Mouse (Mus musculus): ENCODE measurements at regions not wholly inside any gene's neighbourhood (a gene's known extent, or its start where the extent isn't known, plus 50 kb on each side); places are given as distances from the start of the nearest gene placed in this dataset.

- no peak for DNase-seq
These were observed 188.5 kb downstream of the Emx2 start for GRCm38 (mm10) chr19:59646656-59647055.

- DNase-seq: no peak
These were observed 191.2 kb downstream of the Emx2 start for GRCm38 (mm10) chr19:59649421-59649820.

DNA sequence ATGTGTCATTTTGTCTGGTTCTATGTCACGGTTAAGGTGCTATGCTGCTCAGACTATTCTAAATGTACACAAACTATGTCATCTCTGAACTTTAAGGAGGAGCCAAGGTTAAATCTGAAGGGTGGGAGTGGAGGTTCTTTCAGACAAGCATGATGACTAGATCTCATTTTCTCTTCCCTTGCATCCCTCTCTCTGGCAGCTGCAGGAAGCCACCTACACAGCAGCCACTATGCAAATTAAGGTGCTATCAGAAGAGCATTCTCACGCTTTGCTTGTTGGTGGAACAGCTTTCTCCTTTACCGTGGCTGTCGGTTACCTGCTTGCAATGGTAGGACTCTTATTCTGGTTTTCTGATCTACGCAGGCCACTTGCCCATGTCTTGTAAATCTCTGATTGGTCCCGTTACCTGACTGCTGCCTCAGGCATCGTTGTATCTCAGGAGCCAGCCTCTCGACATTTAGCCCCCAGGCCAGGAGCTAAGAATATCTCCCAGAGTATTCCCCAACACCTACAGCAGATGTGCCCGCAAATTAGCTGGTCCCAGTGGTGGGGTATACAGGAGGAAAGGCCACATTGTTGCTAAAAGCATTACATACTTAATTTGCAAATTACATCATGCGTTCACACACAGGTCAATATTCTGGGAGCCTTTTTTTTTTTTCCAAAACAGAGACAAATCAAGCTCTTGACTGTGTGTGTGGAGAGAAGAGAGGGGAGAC, 192.6 kb downstream of the Emx2 start:
- DNase-seq: no peak

DNA sequence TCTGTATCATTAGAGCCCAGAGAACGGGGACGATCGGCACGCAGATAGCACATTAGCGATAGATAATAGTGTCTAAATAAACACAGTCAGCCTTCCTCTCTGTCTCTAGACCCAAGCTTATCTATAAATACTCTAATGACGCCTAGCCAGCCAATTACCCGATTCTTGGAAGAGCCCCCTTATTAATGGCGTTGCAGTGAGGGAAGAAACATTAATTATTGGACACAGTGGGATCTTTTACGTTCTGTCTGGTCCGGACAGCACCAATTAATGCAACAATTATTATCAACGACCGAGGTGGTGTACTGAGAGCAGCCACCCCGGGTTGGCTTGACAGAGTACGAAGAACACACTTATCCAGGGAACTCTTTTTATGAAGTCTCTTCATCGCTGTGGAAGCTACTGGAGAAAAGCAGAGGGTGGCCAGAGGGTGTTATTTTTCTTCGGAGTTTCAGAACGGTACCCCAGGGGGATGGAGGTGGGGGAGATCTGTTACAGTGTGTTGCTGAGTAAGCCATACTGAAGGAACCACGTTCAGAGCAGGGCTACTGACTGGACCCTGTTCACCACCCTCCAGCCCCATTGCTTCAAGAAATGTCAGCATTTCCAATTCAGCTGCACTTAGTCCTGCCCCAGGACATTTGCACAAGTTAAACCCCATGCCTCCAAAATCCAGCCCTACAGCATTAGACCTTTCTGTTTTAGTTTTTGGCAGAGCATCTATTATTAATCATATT, 195.6 kb downstream of the Emx2 start:
- no peak for DNase-seq

GRCm38 (mm10) chr19:59655321-59655720, 197.1 kb downstream of the Emx2 start:
- no peak for DNase-seq

DNA sequence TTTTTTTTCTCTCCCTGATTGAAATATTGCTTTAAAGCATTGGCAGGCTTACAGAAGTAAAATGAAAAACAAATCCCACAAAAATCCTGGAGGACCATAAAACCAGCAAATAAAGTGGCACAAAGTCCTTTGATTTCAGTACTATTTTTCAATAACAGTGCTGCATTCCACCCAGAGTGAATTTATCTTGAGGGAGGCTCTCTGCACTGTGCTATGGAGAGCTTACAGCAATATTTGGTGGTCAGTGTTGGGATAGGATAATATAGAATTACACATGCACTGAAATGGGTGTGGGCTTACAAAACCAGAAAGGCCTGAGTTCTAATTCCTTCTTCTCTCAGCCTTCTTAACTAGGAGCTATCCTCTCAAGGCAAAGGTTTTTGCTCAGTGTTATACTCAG, 211.6 kb downstream of the Emx2 start:
- no peak for DNase-seq

DNA sequence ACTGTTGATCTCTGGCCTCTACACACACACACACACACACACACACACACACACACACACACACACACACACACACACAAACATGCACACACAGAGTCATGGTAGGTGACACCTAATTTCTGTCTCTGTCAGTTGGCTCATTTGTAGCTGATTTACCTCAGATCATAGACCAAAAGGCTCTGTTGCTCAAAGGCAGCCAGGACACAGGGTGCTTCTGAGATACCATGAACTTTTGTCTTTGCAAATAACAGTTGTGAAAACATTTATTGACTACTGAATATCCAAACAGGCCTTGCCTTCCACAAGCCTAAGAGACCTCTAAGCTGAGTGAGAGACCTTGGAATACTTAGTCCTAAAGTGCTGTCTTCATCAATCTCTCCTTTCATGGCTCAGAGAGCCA, 215.4 kb downstream of the Emx2 start:
- no peak for DNase-seq

DNA sequence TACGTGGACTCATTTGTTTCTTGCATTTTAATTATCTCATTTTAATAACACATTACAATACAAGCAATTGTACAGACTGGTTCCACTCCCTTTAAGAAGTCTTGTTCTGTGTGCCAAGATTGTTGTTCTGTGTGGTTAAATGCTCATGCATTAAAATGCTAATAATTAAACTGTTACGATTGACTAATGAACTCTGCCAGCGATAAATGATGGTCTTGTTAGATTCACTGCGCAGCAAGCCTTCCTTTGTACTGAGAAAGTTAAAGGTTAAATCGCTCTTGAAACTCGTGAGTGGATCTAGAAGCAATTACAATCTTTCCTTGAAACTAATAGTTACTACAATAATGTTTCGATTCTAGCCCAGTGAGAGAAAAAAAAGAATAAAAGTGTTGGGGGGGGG, 221.0 kb downstream of the Emx2 start:
- DNase-seq: no peak

GRCm38 (mm10) chr19:59680356-59680755, 222.2 kb downstream of the Emx2 start:
- DNase-seq: no peak

GRCm38 (mm10) chr19:59684292-59684691, 226.1 kb downstream of the Emx2 start:
- no peak for DNase-seq

- no peak for DNase-seq
These were observed 227.9 kb downstream of the Emx2 start for GRCm38 (mm10) chr19:59685826-59686717.

DNA sequence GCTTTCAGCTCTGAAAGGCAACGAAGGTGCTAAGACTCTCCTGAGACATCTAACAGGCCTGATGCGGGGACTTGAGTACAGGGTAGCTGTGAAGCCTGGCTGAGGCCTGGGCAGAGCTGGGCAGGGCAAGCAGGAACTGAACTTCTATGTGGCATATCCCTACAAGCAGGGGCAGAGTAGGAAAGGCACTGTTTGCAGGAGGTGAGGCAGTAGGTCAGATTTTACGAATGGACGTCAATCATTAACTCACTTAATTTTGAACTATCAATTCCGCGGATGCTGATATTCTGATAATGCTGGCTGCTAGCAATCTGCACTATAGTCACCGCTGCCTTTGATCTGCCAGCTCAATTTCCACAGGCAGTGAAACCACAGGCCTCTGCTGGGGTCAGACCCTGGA, 229.0 kb downstream of the Emx2 start:
- no peak for DNase-seq

GRCm38 (mm10) chr19:59687681-59688080, 229.5 kb downstream of the Emx2 start:
- DNase-seq: no peak

DNA sequence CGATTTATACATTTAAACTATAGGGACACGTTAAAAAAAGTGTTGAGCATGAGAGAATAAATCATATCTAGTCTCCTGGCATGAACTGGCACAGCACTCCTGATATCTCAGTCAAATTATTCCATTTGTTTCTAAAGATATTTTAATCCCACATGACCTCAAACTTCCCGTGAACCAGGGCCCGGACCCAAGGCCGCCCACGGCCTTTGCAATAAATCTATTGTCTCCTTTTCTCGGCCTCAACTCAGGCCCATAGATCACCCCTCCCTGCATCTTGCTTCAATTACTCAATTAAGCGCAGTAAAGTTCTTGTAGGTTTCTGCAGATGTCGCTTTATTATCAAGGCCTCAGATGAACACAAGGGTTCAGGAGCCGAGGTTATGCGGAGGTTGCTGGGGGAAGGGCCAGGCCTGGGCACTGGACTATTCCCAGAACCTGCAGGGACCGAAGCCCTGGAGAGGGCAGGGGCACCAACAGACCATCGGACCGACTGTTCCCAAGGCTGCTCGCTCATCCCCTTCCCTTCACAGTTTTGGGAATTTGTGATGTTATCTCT, 233.4 kb downstream of the Emx2 start:
- peak; percentile 30 for DNase-seq

DNA sequence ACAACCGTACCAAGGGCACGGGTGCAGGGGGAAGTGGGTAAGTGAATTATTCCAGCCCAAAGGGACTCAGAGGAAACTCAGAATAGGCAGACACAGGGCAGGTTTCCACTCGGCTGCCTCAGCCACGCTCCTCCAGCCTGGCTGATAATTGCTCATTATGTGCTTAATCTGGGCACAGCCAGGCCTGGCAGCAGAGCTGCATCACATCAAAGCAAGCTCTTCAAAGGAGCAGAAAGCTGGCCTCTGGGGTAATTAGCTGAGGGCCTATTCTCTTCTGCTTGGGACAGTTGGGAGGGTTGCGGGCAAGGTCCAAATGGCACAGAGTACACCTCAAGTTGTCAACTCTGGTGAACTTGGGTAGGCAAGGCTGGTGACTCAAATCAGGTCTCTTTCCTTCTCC, 239.5 kb downstream of the Emx2 start:
- peak; percentile 5 for DNase-seq

- DNase-seq: no peak
These were observed 242.0 kb downstream of the Emx2 start for GRCm38 (mm10) chr19:59700187-59700586.

DNA sequence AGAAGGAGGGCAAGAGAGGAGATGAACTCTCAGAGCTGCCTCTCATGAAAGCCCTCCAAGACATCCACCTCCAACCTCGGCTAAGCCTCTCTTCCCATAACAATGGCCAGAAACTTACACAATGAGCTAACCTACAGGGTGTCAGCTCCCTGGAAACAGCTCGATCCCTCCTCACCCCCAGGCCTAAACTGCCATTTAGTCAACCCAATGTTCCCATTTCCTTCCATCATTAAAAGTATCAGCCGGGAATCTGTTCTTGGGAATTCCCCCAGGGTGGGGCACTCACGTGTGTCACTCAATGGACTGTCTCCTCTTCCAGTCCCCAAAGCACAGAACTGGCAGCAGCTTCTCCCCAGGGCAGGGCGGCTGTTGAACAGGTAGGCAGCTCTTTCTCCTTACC, 236.3 kb downstream of the Rab11fip2 start:
- no peak for DNase-seq

DNA sequence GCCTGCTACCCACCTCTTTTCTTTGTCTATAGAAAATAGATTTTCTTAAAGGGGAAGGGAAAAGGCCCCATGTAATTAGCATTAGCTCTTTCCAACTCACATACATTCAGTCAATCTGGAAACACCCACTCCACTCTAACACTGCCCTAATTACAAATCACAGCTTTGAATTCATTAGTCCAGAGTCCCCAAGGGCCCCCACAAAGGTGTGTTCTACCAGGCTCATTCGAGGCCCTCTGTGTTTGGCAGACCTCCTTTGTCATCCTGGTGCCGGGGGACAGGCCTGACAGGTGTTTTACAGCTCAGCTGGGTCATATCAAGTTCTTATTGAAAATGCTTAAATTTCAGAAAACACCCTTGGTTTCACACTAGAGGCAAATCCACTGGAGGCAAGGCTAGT, 234.3 kb downstream of the Rab11fip2 start:
- no peak for DNase-seq

DNA sequence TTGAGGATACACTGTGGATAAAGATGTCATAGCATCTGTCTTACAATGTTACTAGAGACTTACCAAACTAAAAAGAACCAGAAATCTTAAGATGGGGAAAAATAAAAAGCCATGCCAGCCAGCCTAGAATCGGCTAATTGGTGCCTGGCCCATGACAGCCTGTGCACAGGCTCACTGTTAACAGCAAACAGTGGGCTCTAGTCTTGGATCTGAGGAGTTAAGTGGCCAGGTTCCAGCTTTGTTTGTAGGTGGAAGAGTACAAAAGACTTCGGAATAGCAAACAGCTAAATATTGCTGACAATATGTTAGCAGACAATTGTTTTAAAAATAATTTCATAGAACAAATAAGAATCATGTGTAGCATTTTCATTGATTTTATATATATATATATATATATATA, 228.4 kb downstream of the Rab11fip2 start:
- no peak for DNase-seq

DNA sequence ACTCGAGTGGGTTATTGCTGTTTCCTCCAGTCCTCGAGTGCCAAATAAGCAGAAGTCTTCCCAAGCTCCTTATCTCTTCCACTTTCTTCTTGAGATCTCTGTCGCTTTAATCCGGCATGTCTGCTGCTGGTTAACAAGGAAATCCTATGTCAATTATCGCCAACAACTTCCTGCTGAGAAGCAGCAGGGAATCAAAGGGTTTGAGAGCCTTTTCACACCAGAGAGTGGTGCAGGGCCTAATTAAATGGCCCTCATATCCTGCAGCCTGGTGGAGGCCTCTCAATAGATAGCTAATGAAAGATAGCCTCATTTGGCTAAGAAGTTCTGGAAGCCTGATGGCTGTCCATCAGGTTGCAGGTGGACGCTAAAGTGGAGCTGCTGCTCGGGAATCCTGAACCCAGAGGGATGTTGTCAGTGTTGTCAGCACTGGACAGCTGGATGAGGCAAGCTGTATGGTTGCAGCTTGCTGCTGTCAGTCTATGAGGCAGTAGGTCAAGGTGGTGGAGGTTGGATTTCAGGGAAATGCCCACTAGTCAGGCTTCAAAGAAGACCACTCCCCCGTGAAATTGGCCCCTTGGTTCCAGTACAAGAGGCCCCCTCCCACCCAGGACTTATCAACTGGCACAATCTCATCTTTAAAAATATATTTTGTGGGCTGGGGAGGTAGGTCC, 225.5 kb downstream of the Rab11fip2 start:
- DNase-seq: no peak

GRCm38 (mm10) chr19:59738541-59738940, 204.9 kb downstream of the Rab11fip2 start:
- no peak for DNase-seq

DNA sequence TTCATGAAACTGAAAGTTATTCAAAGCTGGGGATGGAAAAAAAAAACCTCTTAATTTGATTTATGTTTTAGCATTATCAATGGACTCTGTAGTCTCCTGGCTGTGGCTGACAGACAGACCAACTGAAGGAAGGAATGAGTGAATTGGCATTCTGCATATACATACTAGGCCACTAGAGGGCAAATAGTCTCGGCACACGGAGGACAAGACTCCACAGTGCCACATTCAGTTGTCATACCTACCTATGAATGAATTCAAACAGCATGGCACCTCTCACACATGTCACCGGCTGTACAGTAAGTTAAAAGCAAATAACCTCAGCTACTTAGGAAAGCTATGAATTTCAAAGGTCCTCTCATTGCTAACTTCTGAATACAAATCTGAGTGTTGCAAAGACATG, 200.5 kb downstream of the Rab11fip2 start:
- DNase-seq: peak; percentile 9

Measured in adrenal gland, postnatal 10 days (tissue).